Mouse (Mus musculus): ENCODE data around the gene Kdelr1.
A peak's percentile ranks its signal among the peaks of the same experiment; 100 is the strongest.
"Not testable (repeated sequence)": the region's sequence is repeated elsewhere in the genome, so short reads cannot be mapped to it uniquely, and the experiment has no call there.

Kdelr1 gene

GRCm38 (mm10) chr7:45870282-45871058 lies 2.1 kb upstream of the Kdelr1 start:
- no peak for DNase-seq (ENCODE audit: low spot score in 2 of 2)

- DNase-seq (ENCODE audit: low spot score in 2 of 2) = peak; percentile 48 to 60
These were observed 732 bp downstream of the Kdelr1 start for GRCm38 (mm10) chr7:45873061-45873947.

- DNase-seq (ENCODE audit: low spot score in 2 of 2) = no peak
These were observed 4.3 kb downstream of the Kdelr1 start for GRCm38 (mm10) chr7:45876895-45877294.

DNA sequence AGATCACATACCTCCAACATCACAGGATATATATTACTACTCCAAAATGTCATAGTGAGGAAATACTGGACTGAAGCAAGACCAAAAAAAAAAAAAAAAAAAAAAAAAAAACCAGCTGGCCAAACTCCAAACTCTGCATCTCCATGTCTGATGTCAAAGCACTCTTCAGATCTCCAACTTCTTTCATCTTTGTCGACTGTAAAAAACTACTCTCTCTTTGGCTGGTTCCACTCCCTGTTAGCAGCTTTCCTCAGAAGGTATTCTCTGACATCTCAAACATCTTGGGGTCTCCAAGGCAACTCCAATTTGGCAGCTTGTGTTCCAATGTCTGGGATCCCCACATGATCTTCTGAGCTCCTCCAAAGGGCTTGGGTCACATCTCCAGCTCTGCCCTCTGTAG lies 5.7 kb downstream of the Kdelr1 start, which contains the start of gene Grin2d:
Grin2d (minus strand) TSS at position 101 of the 400 bp plus-strand sequence.
- not testable (repeated sequence) for DNase-seq (ENCODE audit: low spot score in 2 of 2)

GRCm38 (mm10) chr7:45880531-45880930 lies 8.0 kb downstream of the Kdelr1 start:
- no peak for DNase-seq (ENCODE audit: low spot score in 2 of 2)

- no peak for DNase-seq (ENCODE audit: low spot score in 2 of 2)
These were observed 8.4 kb downstream of the Kdelr1 start for GRCm38 (mm10) chr7:45881011-45881410.

GRCm38 (mm10) chr7:45887246-45887645 lies 14.7 kb downstream of the Kdelr1 start:
- no peak for DNase-seq (ENCODE audit: low spot score in 2 of 2)

GRCm38 (mm10) chr7:45892651-45893050 lies 20.1 kb downstream of the Kdelr1 start:
- DNase-seq (ENCODE audit: low spot score in 2 of 2) = no peak

DNA sequence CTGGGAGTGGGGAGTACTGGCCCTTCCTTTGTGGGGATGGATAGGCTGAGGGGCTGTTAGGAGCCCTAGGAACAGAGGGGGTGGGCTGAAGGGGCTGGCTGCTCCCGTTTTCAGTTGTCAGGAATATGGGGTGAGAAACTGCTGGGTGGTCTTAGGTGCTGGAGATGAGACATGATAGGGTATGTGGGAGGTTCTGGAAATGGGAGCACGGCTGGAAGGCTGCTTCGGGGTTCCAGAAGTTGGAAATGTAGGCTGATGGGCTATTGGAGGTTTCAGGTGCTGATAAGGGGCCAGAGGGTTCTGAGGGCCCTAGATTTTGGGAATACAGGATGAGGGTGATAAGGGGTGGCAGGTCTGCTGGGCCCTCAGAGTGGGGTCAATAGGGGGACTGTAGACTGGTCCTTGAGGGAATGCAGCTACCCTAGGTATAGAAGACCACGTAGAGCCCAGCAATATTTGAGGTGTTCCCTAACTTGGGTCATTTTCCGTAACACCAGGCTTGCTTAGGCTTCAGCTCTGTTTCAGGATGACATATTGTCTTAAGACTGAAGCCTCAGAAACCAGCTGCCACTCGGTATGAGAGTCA lies 23.5 kb downstream of the Kdelr1 start:
- DNase-seq (ENCODE audit: low spot score in 2 of 2) = no peak

DNA sequence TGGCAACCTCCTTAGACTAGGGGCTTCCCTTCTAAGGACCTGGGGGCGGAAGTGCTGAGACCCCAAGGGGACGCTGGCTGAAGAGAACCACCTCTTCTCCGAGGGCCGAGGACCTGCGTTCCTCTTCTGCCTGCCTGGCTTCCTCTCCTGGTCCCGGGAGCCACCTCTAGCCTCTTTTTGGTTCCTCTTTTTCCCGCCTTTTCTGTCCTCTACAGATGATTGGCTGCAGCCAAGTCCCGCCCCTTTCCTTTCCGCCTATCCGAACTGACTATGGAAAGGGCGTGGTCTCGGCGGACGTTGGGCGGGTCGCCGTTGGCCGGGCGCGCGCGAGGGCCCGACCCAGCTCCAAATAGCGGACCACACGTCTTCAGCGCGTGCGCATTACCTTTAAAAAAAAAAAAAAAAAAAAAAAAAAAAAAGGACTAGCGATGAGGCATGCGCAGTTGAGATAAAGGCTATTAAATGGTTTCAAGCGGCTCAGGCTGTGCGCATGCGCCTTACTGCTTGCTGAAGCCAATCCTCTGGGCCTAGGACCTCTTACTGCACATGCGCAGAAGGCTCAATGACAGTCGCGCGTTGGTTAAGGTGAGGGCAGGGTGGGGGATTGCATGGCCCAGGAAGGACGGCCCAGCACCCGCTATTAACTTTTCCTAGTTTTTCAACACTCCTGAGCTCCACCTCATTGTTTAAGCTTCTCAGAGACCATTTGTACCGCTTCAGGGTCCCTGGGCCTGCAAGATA lies 24.1 kb downstream of the Kdelr1 start, which contains the start of the genes Syngr4 and Tmem143:
Syngr4 (minus strand) TSS at position 198 of the 741 bp plus-strand sequence.
Tmem143 (plus strand) TSS at position 425 of the 741 bp plus-strand sequence.
- peak; percentile 97 to 98 for DNase-seq (ENCODE audit: low spot score in 2 of 2)

- peak in 1 of 2 experiments; percentile 59 for DNase-seq (ENCODE audit: low spot score in 2 of 2)
These were observed 24.7 kb downstream of the Kdelr1 start for GRCm38 (mm10) chr7:45897258-45897757.

DNA sequence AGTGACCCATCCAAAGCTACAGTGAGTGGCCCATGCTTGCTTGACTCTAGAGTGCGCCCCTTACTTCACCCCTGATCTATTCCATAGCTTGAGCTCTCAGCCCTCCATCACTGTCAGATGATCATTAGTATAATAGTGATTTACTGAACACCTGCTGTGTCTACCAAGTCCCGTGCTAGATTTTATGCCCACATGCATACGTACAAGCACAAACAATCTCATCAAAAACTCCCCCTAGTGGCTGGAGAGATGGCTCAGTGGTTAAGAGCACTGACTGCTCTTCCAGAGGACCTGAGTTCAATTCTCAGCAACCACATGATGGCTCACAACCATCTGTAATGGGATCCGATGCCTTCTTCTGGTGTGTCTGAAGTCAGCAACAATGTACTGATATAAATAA lies 25.6 kb downstream of the Kdelr1 start:
- DNase-seq (ENCODE audit: low spot score in 2 of 2) = peak in 1 of 2 experiments; percentile 5

DNA sequence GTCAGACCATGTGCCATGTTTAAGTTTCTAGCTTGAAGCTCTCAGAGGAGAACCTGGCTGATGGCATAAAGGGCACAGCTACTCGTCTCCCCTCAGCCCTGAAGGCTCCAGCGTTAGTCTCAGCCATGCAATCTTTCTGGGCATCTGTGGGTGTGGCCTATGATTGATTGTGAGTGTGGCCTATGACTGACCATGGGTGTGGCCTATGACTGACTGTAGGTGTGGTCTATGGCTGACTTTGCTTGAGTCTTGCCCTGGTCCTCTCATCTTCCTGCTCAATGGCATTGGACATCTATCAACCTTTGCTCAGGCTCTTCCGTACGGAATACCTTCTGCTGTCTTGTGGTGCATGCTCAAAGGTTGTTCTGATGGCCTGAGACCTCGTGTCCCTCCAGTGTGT lies 29.0 kb downstream of the Kdelr1 start:
- DNase-seq (ENCODE audit: low spot score in 2 of 2) = no peak

DNA sequence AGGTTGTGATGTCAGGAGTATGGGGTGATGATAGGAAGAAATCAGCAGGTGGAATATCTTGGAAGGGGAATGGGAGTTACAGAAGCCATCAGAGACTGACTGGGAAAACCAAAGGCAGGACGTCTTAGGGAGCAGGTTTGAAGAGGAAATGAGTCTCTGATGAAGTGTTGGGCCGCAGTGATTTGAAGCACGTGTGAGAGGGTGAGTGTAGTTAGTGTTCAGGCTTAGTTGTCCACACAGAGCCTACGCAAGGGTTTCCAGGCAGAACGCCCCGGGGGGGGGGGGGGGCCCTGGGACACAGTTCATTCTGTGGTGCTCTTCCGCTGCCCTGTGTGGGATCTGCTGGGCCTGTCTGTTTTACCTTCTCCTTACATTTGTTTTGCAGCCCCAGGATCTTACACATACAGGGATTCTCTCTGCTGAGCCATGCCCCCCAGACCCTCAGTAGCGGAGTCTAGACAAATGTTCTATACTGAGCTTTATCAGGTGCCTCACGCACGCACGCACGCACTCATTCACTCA lies 30.0 kb downstream of the Kdelr1 start:
- DNase-seq (ENCODE audit: low spot score in 2 of 2) = no peak

DNA sequence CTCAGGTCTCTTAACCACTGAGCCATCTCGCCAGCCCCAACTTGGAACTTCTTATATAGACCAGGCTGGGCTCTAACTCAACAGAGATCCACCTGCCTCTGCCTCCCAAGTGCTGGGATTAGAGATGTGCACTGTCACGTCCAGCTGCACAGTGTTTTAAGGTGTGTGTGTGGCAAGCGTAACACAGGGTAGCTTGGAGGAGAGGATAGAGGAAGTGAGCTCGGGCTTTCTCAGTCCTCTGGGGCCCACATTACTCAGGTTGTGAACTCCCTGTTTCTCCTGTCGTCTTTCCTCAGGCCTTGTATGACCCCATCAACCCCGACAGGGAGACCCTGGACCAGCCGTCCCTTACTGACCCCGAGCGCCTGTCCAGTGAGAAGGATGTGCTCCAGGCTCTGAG lies 34.0 kb downstream of the Kdelr1 start:
- DNase-seq (ENCODE audit: low spot score in 2 of 2) = no peak

DNA sequence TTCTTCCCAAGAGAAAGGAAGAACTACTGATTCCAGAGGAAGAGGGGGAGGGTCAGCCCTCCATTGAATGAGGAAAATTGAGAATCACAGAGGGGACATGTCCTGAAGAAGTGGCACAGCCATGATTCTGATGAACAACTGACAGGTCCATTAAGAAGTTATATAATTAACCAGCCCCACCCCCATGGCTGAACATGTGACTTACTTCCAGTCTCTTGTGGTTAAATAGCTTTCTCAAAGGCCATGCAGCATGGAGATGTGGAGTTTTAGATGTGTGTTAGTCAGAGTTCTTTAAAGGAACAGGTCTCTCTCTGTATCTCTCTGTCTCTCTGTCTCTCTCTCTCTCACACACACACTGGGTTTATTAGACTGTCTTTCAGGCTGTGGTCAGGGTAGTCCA lies 35.8 kb downstream of the Kdelr1 start:
- DNase-seq (ENCODE audit: low spot score in 2 of 2) = no peak

DNA sequence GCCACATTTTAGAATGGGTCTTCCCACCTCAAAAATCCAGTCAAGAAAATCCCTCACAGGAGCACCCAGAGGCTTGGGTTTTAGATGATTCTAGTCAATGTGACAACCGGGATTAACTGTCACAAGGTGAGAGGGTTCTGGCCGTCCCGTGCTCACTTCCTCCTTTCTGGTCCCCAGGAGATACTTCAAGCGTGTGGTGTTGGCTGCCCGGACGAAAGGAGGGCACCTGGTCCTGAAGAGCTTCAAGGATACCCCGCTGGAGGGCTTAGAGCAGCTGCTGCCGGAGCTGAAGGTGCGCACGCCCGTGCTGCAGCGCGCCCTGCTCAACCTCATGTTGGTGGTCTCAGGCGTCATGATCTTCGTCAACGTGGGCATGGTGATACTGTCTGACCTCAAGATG lies 36.6 kb downstream of the Kdelr1 start:
- DNase-seq (ENCODE audit: low spot score in 2 of 2) = no peak

GRCm38 (mm10) chr7:45914067-45914466 lies 41.5 kb downstream of the Kdelr1 start:
- no peak for DNase-seq (ENCODE audit: low spot score in 2 of 2)

- no peak for DNase-seq (ENCODE audit: low spot score in 2 of 2)
These were observed 42.4 kb downstream of the Kdelr1 start for GRCm38 (mm10) chr7:45915011-45915410.

GRCm38 (mm10) chr7:45916056-45917003 lies 43.8 kb downstream of the Kdelr1 start:
- DNase-seq (ENCODE audit: low spot score in 2 of 2) = peak; percentile 87
